Mouse (Mus musculus): ENCODE data around the gene Zfp985.
"Not testable (repeated sequence)": the region's sequence is repeated elsewhere in the genome, so short reads cannot be mapped to it uniquely, and the experiment has no call there.

Gene Zfp985

GRCm38 (mm10) chr4:147605521-147605920, 52.4 kb downstream of the Zfp985 start:
- DNase-seq (ENCODE audit: low read depth, low spot score): no peak

- DNase-seq (ENCODE audit: low read depth, low spot score): not testable (repeated sequence)
Observed at GRCm38 (mm10) chr4:147606511-147606910, 53.4 kb downstream of the Zfp985 start.

- DNase-seq (ENCODE audit: low read depth, low spot score): not testable (repeated sequence)
Observed at GRCm38 (mm10) chr4:147633818-147634262, 80.8 kb downstream of the Zfp985 start.

Data from retina, postnatal 7 days (tissue).